Mouse (Mus musculus) 3T3-L1 (cell line): ENCODE measurements around the gene Gm20532.
A peak's percentile ranks its signal among the peaks of the same experiment; 100 is the strongest.

ENCODE experiments used
- DNase-seq: peaks from one replicate; pipeline ENCODE4 v3.0.0-alpha.2; 2015; ENCODE audit warnings: low read depth, low spot score

The Gm20532 gene

DNA sequence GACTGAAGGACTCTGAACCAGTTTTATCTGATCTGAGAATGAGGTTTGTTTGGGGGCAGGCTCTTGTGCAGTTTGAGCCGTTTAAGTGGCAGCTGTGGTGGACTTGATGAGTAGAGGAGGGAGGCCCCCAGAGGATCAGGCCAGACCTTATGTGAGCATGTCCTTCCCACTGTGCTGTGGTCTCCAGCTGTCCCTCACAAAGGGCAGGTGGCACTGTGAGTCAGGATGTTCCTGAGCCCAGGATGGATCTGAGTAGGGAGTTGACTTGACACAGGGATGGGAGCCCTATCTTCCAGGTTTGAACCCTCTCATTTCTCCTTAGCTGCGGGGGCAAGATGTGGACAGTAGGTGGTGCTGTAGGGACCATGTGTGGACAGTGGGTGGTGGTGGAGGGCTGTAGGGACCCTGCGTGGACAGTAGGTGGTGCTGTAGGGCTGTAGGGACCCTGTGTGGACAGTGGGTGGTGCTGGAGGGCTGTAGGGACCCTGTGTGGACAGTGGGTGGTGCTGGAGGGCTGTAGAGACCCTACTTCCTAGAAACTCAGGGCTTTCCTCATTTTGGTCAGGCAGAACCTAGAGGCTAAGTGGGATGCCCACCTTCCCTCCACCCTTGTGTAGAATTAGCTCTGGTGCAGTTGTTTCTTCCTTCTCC is 60.3 kb downstream of the Gm20532 start:
- peak; percentile 95 for DNase-seq

- DNase-seq = no peak
Observed at GRCm38 (mm10) chr2:26654687-26655086, 68.2 kb downstream of the Gm20532 start.

GRCm38 (mm10) chr2:26657426-26657825 is 71.0 kb downstream of the Gm20532 start:
- DNase-seq = no peak

DNA sequence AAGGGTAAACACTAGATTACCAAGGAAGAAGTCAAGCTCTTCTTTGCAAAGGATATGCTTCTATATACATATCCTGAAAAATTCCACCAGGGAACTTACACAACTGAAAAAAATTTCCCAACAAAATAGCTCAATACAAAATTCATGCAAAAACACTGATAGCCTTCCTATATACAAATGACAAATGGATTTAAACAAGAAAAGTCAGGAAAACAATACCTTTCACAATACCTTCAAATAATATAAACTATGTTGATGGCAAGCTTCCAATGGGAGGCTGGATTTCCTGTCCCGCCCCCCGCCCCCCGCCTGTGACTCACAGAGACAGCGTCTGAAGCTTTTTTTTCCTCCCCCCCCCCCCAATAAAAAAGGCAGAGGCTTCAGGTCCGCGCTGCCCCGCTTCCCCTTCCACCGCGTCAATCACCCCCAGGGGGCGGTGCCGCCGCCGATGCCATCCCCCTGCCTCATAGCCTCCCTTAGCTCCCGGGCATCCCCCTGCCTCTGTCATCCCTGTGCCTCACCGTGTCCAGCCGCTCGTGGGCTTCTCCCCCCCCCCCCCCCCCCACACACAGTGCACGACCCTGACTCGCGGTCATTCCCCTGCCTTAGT is 74.8 kb downstream of the Gm20532 start:
- DNase-seq = peak; percentile 7

GRCm38 (mm10) chr2:26661768-26662508 is 75.5 kb downstream of the Gm20532 start:
- no peak for DNase-seq

DNA sequence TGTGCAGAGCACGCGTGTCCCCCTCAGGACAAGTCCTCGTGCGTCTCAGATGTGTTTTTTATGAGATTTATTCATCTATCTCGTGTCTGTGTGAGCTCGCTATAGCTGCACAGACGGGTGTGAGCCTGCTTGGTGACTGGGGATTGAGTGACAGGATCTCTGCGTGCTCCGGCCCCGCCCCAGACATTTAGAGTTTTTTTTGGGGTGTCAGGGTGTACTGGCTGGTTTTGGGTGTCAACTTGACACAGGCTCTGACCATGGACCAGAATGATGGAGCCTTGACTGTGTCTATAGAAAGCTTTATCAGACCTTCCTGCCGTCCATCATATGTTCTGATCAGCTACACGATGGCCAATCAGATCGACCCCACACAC is 76.1 kb downstream of the Gm20532 start:
- no peak for DNase-seq

DNA sequence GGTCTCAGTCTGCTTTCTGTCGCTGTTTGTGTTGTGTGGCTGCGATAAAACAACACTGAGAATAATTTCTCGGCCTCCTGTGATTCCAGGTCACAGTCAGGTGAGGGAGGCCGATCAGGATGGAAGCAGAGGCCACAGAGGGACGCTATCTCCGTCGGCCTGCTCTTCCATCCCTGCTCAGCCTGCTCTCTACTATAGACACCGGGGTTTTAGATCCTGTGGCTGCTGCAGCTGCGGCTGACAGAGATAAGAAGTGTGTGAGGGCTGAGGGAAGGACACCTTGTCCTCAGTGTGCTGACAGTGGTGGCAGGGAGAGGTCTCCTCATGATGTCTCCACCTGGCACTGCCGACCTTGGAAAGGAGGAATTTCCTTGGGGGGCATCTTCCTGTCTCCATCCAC is 76.7 kb downstream of the Gm20532 start:
- DNase-seq = no peak

GRCm38 (mm10) chr2:26663551-26663950 is 77.1 kb downstream of the Gm20532 start:
- DNase-seq = peak; percentile 80

- no peak for DNase-seq
Observed at GRCm38 (mm10) chr2:26668746-26669145, 82.3 kb downstream of the Gm20532 start.

DNA sequence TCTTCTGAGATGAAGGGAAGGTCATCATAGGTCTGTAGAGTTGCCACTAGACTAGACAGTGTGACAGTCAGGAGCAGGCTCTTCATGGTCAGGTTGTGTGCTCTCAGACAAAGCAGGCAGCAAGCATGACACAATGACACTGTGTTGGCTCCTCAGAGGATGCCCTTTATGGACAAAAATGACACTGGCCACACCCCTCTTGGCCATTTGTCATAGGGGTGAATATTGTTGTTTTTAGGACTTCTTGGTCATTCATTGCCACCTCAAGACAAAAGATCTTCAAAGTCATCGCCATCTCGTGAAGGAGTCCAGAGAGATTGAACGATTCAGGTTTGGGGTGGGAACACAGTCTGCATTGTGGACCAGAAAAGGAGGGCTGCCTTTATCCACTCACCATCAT is 84.7 kb downstream of the Gm20532 start, which contains the start of gene Lcn4:
TSS of gene Lcn4 (minus strand) at position 101 of the 400 bp plus-strand sequence.
- DNase-seq = no peak
